Mouse (Mus musculus) cerebellum, adult 2 months (tissue): Measurements from ENCODE around the gene 1700008O03Rik. TPM values are rescaled to one million over a fixed set of nuclear protein-coding genes. Genes with fewer than 3 reads are reported as not detected.
A peak's percentile ranks its signal among the peaks of the same experiment; 100 is the strongest.

Source experiments
- DNase-seq, 2 experiments: peaks; one replicate each; pipeline ENCODE4 v3.0.0; 2021
- H3K27ac ChIP-seq: fragments of 200-500 bp; 2 replicates; pipeline ENCODE4 v1.5.1; 2012; ENCODE audit warnings: low read length, control low read depth, inconsistent platforms; ENCODE audit not compliant: insufficient read depth
- H3K27me3 ChIP-seq: fragments of 200-500 bp; 2 replicates; pipeline ENCODE4 v1.6.1; 2012; ENCODE audit warnings: inconsistent platforms, mild to moderate bottlenecking, low read length, moderate library complexity; ENCODE audit not compliant: control insufficient read depth, insufficient read depth
- H3K4me1 ChIP-seq: fragments of 200-500 bp; 2 replicates; pipeline ENCODE4 v1.6.1; 2011; ENCODE audit warnings: low read length; ENCODE audit not compliant: control insufficient read depth, insufficient read depth
- H3K4me3 ChIP-seq: fragments of 200-500 bp; replicated peaks from 2 replicates; pipeline ENCODE3; 2011; ENCODE audit warnings: mild to moderate bottlenecking, low read depth, low read length, control low read depth; ENCODE audit not compliant: insufficient read depth
- CTCF ChIP-seq: fragments of 200-500 bp; IDR thresholded peaks from 2 replicates; pipeline ENCODE4 v1.5.1; 2011; ENCODE audit warnings: low read depth, mild to moderate bottlenecking, control low read depth, low read length, moderate library complexity, borderline replicate concordance; ENCODE audit not compliant: insufficient read depth
- POLR2A ChIP-seq: fragments of 200-500 bp; IDR thresholded peaks from 2 replicates; pipeline ENCODE4 v1.6.1; 2011; ENCODE audit warnings: low read length, control low read depth, borderline replicate concordance; ENCODE audit not compliant: insufficient read depth
- WGBS: fragments of 180-500 bp; shearing (Covaris S2); methylation state at CpG from one replicate; pipeline ENCODE4 v1.1.7; 2018; 5-methylcytosine and 5-hydroxymethylcytosine counted together
- polyA plus RNA-seq: library from polyadenylated mRNA; depleted of rRNA; stranded (reverse); fragments of >200 nt; gene quantifications from 2 replicates; pipeline ENCODE4 v1.2.3, GENCODE M21; 2012

Gene 1700008O03Rik
- polyA plus RNA-seq, 1 experiment = 3.1 TPM

GRCm38 (mm10) chr7:44374756-44375155 is 10.9 kb downstream of the 1700008O03Rik start:
- peak overlapping the region; percentile 82 for H3K4me3 ChIP-seq
- DNase-seq = no peak
- peaks cover 5% of the 10 kb centered on the region for H3K4me1 ChIP-seq
- whole genome bisulfite sequencing = 11% methylated on average over 5 of the region's 5 CpGs
- TF ChIP-seq CTCF (no peak), POLR2A (no peak)
- no peak overlapping the region for H3K27ac ChIP-seq
- H3K27me3 ChIP-seq = no peaks in the 10 kb centered on the region

DNA sequence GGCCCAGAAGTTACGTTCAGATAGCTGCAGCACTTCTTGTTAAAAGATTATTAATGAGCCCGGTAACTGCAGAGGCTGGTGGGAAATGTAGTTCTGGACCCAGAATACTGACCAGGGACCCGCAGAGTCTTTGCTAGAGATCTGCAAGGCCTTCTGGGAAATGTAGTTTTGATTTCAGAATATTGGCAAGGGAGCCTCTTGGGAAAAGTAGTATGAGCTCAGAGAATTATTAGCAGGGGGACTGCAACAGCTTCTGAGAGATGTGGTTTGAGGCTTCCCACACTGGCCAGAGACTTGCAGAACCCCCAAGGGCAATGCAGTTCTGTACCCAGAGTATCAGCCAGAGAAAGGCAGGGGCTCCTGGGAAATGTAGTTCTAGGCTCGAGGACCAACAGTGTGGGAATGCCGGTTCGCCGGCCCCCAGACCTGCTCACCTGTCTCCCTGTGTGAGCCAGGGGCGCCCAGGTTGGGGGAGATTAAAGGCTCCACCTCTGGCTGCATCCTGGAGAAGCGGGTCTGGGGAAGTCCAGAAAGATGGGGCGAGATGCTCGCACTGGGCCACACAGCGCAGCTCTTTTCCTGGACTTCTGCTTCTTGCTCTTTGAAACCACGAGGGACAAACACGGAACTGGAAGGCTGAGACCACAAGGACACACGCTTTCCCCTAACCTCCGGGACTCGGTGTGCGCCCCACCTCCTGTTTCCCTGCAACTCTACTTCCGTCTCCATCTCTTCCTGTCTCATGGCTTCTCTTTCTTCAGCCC is 11.5 kb downstream of the 1700008O03Rik start:
- peak overlapping the region; percentile 82 for H3K4me3 ChIP-seq
- H3K27me3 ChIP-seq = no peaks in the 10 kb centered on the region
- TF ChIP-seq POLR2A (peak; percentile 30; the same call in 1 of the 2 replicates), CTCF (no peak)
- peaks cover 5% of the 10 kb centered on the region for H3K4me1 ChIP-seq
- under 1% methylated on average over 19 of the region's 19 CpGs for WGBS
- peak; percentile 88 to 95 for DNase-seq
- peak overlapping the region; percentile 74 for H3K27ac ChIP-seq

GRCm38 (mm10) chr7:44373460-44373859 is 12.2 kb downstream of the 1700008O03Rik start:
- Histone ChIP-seq H3K27me3 (no peaks in the 10 kb centered on the region), H3K4me1 (peaks cover 5% of the 10 kb centered on the region), H3K27ac (peak overlapping the region; percentile 23; the same call in 1 of the 2 replicates), H3K4me3 (peak overlapping the region; percentile 82)
- 8% methylated on average over 7 of the region's 7 CpGs for WGBS
- no peak for TF ChIP-seq POLR2A
- no peak for TF ChIP-seq CTCF
- DNase-seq = no peak

DNA sequence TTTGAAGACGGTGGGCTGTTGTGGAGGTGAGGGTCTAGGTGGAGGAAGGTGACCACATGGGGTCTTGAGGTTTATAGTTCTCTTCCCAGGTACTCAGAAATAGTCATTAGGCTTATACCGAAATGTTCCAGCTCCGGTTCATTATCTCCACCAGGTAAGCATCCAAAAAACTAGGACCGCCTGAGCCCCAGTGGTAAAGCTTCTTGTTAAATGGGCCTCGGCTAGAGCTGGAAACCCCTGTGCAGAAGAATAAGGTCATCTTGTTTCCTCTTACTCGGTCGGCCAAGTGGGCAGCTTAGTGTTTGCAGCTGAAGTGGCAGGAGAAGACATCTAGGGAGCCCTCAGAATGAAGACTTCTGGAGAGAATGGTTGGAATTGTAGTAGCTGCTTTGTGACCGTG is 12.9 kb downstream of the 1700008O03Rik start:
- 87% methylated on average over 8 of the region's 8 CpGs for WGBS
- Histone ChIP-seq H3K4me3 (no peak overlapping the region), H3K4me1 (peaks cover 5% of the 10 kb centered on the region), H3K27ac (no peak overlapping the region), H3K27me3 (no peaks in the 10 kb centered on the region)
- TF ChIP-seq CTCF (no peak), POLR2A (no peak)
- DNase-seq = no peak

DNA sequence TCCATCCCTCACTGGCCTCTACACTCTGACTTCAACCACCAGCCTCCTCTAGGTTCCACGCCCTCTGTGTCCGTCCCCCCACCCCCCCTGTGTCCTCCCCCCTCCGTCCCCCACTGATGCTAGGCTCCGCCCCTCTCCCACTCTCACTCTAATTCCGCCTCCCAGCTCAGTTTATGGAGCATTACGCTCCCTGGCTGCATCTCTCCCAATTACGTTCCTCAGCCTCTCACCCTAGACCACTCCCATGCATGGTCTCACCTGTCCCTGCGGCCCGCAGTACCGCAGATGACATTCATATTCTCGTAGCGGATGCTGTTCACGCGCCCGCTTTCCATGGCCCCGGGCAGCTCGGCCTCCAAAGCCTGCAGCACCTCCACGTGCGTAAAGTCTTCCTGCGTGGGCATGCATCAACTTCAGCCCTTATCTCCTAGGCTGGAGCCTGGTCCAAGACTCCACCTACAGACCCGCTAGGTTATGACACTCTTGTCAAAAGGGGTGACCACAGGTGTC is 24.8 kb downstream of the 1700008O03Rik start:
- Histone ChIP-seq H3K27ac (peak overlapping the region; percentile 92), H3K27me3 (no peaks in the 10 kb centered on the region), H3K4me3 (peak overlapping the region; percentile 89), H3K4me1 (0 out of 2 replicates have a peak, but pooled peaks cover 3% of the 10 kb centered on the region)
- peak; percentile 67 to 70 for DNase-seq
- 2% methylated on average over 21 of the region's 21 CpGs for WGBS
- TF ChIP-seq POLR2A = no peak
- peak; percentile 38; the same call in 1 of the 2 replicates for TF ChIP-seq CTCF

DNA sequence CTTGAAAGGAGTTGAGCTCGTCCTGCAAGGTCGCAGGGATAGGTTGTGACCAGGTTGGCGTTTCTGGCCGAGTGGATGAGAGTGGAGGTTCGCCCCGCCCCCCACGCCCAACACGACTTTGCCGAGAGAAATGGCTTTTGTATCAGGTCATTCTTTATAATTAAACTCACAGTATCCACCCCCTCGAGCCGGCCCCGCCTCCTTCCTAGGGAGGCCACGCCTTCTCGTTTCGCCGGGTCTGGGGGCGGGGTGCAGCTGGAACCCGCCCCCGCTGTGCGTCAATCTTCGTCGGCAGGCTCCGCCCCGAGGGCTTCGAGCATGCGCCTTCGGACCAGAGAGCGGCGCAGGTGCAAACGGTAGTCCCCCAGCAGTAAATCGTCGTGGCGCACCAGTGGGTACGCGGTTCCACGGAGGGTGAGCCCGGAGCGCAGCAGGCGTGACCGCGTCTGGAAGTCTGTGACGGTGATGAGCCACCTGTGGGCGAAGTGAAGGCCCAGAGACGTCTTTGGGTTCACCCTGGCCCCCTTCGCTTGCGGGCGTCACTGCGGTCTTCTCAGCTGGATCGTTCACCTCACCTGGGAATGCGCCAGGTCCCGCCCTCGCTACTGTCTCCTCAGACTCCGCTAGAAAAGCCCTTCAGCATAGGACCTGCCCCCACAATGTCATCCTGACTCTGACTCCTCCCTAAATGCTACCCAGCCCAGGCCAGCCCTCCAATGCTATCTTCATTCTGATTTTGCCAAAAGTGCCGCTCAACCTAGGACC is 25.5 kb downstream of the 1700008O03Rik start:
- H3K27ac ChIP-seq = peak overlapping the region; percentile 92
- peak overlapping the region; percentile 89 for H3K4me3 ChIP-seq
- H3K4me1 ChIP-seq = 0 out of 2 replicates have a peak, but pooled peaks cover 3% of the 10 kb centered on the region
- H3K27me3 ChIP-seq = no peaks in the 10 kb centered on the region
- DNase-seq = peak; percentile 95 to 98
- TF ChIP-seq POLR2A (peak; percentile 99), CTCF (no peak; the same call in 1 of the 2 replicates)
- WGBS = 1% methylated on average over 54 of the region's 54 CpGs

DNA sequence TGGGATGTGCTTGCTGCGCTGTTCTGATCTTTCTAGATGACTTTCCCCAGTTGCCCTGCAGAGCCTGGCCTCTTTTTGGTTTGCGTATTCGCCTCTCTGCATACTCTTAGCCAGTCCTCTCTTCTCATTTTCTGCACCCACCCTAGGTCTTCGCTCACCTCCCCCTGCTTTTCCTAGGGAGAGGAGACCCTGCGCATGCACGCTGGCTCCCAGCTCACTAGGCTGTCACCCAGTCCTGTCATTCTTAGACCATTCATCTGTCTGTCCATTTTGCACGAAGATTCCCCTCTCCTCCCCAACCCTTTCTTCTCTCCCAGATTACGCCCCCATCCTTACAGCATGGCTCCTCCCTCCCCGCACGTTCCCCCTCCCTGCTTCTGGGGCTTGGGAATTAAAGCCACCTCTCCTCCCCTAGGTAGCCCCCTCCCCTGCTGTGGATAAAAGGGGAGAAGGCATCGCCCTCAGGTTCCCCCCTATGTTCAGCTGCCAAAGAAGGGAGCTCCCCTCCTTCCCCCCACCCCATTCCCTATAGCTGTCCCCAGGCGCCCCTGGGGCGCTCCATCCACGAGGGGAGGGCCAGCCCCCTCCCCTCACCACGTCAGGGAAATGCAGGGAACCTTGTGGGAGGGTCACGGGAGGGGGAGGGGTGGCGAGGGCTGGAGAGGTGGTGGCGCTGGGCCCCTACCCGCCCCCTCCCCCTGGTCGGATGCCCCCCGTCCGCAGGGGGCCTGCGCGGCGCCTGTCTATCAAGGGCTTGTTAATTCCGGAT is 26.6 kb downstream of the 1700008O03Rik start:
- H3K27me3 ChIP-seq = no peaks in the 10 kb centered on the region
- no peak overlapping the region for H3K4me3 ChIP-seq
- no peak overlapping the region for H3K27ac ChIP-seq
- DNase-seq = peak; percentile 44
- WGBS = 10% methylated on average over 21 of the region's 26 CpGs
- no peak for TF ChIP-seq POLR2A
- H3K4me1 ChIP-seq = 0 out of 2 replicates have a peak, but pooled peaks cover 3% of the 10 kb centered on the region
